Mouse (Mus musculus) lung, embryonic 15.5 days (tissue): Measurements from ENCODE around the gene Rptor. TPM values are rescaled to one million over a fixed set of nuclear protein-coding genes. Genes with fewer than 3 reads are reported as not detected.

Experiments
- ATAC-seq: fragments of 200-750 bp; cut with Nextera tagmentation; 2 replicates; pipeline ENCODE4 v1.8.0; 2017; ENCODE audit warnings: moderate number of reproducible peaks, borderline replicate concordance; ENCODE audit not compliant: low FRiP score, low TSS enrichment; ENCODE audit errors: extremely low read depth
- H3K27ac ChIP-seq: fragments of 300-500 bp; sonication (generic); 2 replicates; pipeline ENCODE4 v1.5.1; 2015; ENCODE audit warnings: moderate library complexity, mild to moderate bottlenecking, inconsistent platforms
- H3K27me3 ChIP-seq: fragments of 300-500 bp; sonication (generic); 2 replicates; pipeline ENCODE4 v1.6.1; 2015; ENCODE audit warnings: inconsistent platforms
- H3K36me3 ChIP-seq: fragments of 300-500 bp; sonication (generic); 2 replicates; pipeline ENCODE4 v1.6.1; 2015; ENCODE audit warnings: inconsistent platforms
- H3K4me1 ChIP-seq: fragments of 300-500 bp; sonication (generic); 2 replicates; pipeline ENCODE4 v1.6.1; 2015; ENCODE audit warnings: inconsistent platforms
- H3K4me2 ChIP-seq: fragments of 300-500 bp; sonication (generic); 2 replicates; pipeline ENCODE4 v1.6.1; 2015; ENCODE audit warnings: inconsistent platforms, mild to moderate bottlenecking, moderate library complexity
- H3K4me3 ChIP-seq: fragments of 300-500 bp; sonication (generic); 2 replicates; pipeline ENCODE4 v1.5.1; 2015; ENCODE audit warnings: mild to moderate bottlenecking, inconsistent platforms
- H3K9ac ChIP-seq: fragments of 300-500 bp; sonication (generic); 2 replicates; pipeline ENCODE4 v1.6.1; 2015; ENCODE audit warnings: inconsistent platforms
- H3K9me3 ChIP-seq: fragments of 300-500 bp; sonication (generic); 2 replicates; pipeline ENCODE4 v1.6.1; 2016; ENCODE audit warnings: inconsistent platforms
- WGBS: fragments of 180-500 bp; shearing (Covaris S2); methylation state at CpG from one replicate; pipeline ENCODE4 v1.1.7; 2015; 5-methylcytosine and 5-hydroxymethylcytosine counted together
- polyA plus RNA-seq: library from polyadenylated mRNA; unstranded; fragments of >200 nt; fragmentation: Nextera tagmentation; extraction: Ambion mirVana; gene quantifications from 2 replicates; pipeline ENCODE4 v1.2.1, GENCODE M21; 2015

The Rptor gene
- polyA plus RNA-seq, 1 experiment from 2014 or later = 9.7 TPM

- 89% methylated on average over 3 of the region's 3 CpGs for WGBS
- Histone ChIP-seq H3K9ac (no peak overlapping the region), H3K9me3 (no peaks in the 10 kb centered on the region), H3K4me1 (no peaks in the 10 kb centered on the region), H3K36me3 (peaks cover 20% of the 10 kb centered on the region), H3K4me3 (no peak overlapping the region), H3K27ac (no peak overlapping the region), H3K4me2 (no peak overlapping the region), H3K27me3 (no peaks in the 10 kb centered on the region)
- no peak for ATAC-seq
These were observed 287.3 kb downstream of the Rptor start for GRCm38 (mm10) chr11:119889966-119890365.

GRCm38 (mm10) chr11:119891601-119892215, 289.0 kb downstream of the Rptor start:
- no peak overlapping the region for H3K4me2 ChIP-seq
- no peak overlapping the region for H3K9ac ChIP-seq
- ATAC-seq = no peak
- H3K4me1 ChIP-seq = no peaks in the 10 kb centered on the region
- no peaks in the 10 kb centered on the region for H3K27me3 ChIP-seq
- H3K36me3 ChIP-seq = peaks cover 23% of the 10 kb centered on the region
- no peak overlapping the region for H3K4me3 ChIP-seq
- H3K27ac ChIP-seq = no peak overlapping the region
- no peaks in the 10 kb centered on the region for H3K9me3 ChIP-seq
- WGBS = 85% methylated on average over 7 of the region's 7 CpGs

DNA sequence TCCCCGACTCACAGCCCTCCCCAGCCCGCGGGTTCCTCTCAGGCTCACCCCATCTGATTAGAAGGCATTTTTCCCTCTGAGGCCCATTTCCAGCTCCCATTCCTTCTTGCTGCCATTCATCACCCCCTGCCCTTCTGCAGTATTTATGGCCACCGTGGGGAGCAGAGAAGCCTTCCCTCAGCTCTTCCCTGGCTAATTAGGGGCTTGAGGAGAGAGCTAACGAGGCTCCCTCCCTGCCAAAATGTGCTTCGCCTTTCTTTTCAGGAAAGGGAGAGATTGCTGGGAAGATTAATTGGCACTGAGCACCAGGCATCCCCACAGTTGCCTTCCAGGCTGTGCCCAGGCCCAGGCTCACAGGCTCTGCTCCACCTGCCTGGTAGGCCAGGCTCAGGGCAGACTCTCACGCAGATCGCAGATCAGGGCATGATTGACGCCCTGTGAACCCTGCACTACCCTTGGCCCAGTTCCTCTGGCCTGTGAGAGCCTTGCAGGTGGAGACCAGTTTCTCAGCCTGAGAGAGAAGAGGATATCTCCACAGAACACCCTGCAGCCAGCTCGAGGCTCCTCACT, 291.0 kb downstream of the Rptor start:
- H3K4me3 ChIP-seq = no peak overlapping the region
- H3K9ac ChIP-seq = no peak overlapping the region
- no peaks in the 10 kb centered on the region for H3K27me3 ChIP-seq
- no peak for ATAC-seq
- WGBS = 82% methylated on average over 10 of the region's 10 CpGs
- H3K4me2 ChIP-seq = no peak overlapping the region
- no peaks in the 10 kb centered on the region for H3K4me1 ChIP-seq
- no peak overlapping the region for H3K27ac ChIP-seq
- H3K9me3 ChIP-seq = no peaks in the 10 kb centered on the region
- peaks cover 32% of the 10 kb centered on the region for H3K36me3 ChIP-seq

DNA sequence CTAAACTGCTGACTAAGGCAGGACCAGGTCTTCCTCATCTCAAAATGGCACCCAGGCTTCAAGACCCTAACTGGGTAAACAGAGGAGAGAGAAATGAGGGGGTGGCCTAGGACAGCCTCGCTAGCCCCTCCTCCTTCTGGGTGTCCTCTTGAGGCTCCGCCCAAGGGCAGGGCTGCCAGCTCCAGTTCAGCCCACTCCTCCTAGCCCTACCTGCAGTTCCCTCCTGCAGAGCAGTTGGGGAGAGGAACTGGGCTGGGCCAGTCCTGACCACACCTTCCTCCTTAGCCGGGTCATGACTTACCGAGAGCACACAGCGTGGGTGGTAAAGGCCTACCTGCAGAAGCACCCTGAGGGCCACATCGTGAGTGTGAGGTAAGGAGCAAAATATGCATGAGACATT, 291.9 kb downstream of the Rptor start:
- Histone ChIP-seq H3K27me3 (no peaks in the 10 kb centered on the region), H3K36me3 (peaks cover 34% of the 10 kb centered on the region), H3K4me1 (no peaks in the 10 kb centered on the region), H3K27ac (no peak overlapping the region), H3K4me2 (no peak overlapping the region), H3K9ac (no peak overlapping the region), H3K9me3 (no peaks in the 10 kb centered on the region), H3K4me3 (no peak overlapping the region)
- 0 out of 2 replicates have a peak, but pooled peaks have one; percentile 50 for ATAC-seq
- WGBS = 46% methylated on average over 6 of the region's 6 CpGs

DNA sequence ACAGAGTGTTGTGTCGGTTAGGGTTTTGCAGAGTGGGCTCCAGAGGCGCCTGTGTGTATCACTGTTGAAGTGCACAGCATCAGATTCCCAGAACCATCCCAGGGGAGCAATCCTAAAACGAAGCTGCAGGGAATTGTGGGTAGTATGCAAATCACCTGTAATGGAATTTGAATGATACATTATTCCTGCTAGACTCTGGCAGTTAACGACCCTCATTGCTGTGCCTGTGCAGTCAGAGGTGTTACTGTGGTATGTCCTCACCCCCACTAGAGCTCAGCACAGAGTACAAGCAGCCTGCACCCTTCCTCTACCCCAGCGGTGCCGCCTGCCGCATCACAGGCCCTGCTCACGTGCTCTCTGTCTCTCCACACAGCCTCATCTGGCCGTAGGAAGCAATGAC, 294.3 kb downstream of the Rptor start:
- Histone ChIP-seq H3K27me3 (no peaks in the 10 kb centered on the region), H3K4me1 (no peaks in the 10 kb centered on the region), H3K27ac (no peak overlapping the region), H3K9ac (no peak overlapping the region), H3K36me3 (peaks cover 30% of the 10 kb centered on the region), H3K9me3 (no peaks in the 10 kb centered on the region), H3K4me2 (no peak overlapping the region), H3K4me3 (no peak overlapping the region)
- 88% methylated on average over 9 of the region's 9 CpGs for WGBS
- no peak for ATAC-seq

DNA sequence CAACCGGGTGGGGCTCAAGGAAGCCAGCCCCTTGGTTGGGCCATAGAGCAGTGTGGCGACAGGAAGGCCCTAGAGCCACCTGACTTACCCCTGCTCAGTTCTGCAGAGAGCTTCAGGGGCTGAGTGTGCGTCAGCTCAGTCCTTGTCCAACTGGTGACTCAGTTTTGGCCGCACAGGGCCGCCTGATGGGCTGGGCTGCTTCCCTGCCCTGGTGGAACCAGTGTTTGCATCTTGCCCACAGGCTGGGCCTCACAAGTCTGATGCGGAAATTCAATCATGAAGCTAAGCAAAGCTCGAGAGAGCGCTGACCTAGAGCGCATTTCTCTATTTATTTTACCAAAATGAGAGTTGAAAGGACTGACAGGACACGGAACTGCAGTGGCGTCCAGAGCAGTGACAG, 296.3 kb downstream of the Rptor start:
- H3K27ac ChIP-seq = no peak overlapping the region
- no peak for ATAC-seq
- H3K4me1 ChIP-seq = no peaks in the 10 kb centered on the region
- 78% methylated on average over 11 of the region's 11 CpGs for WGBS
- H3K27me3 ChIP-seq = no peaks in the 10 kb centered on the region
- peaks cover 30% of the 10 kb centered on the region for H3K36me3 ChIP-seq
- no peak overlapping the region for H3K4me3 ChIP-seq
- H3K4me2 ChIP-seq = no peak overlapping the region
- no peaks in the 10 kb centered on the region for H3K9me3 ChIP-seq
- no peak overlapping the region for H3K9ac ChIP-seq

- WGBS = 56% methylated on average over 4 of the region's 4 CpGs
- no peak for ATAC-seq
These were observed 298.5 kb downstream of the Rptor start for GRCm38 (mm10) chr11:119901174-119901573.

DNA sequence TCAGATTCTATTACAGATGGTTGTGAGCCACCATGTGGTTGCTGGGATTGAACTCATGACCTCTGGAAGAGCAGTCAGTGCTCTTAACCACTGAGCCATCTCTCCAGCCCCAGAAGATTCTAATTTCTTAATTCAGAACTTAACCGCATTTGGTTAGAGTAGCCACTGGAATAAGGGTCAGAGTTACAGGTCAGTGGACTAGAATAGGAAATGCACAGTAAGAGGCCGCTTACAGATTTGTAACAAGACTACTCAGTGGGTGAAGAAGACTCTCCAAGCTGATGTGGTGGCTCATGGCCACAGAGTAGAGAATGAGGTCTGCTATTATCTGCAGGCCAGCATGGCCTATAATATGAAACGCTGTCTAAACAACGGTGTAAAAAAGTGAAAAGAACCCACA, 300.2 kb downstream of the Rptor start:
- no peak for ATAC-seq
- no peak overlapping the region for H3K27ac ChIP-seq
- H3K9ac ChIP-seq = no peak overlapping the region
- H3K9me3 ChIP-seq = no peaks in the 10 kb centered on the region
- peaks cover 11% of the 10 kb centered on the region for H3K36me3 ChIP-seq
- no peaks in the 10 kb centered on the region for H3K27me3 ChIP-seq
- H3K4me1 ChIP-seq = peaks cover 4% of the 10 kb centered on the region; the same call in 1 of the 2 replicates
- H3K4me3 ChIP-seq = no peak overlapping the region
- 85% methylated on average over 4 of the region's 4 CpGs for WGBS
- H3K4me2 ChIP-seq = no peak overlapping the region

More at GRCm38 (mm10) chr11:119901174-119901573, 298.5 kb downstream of the Rptor start:
- Histone ChIP-seq H3K4me2 (no peak overlapping the region), H3K4me3 (no peak overlapping the region), H3K27me3 (no peaks in the 10 kb centered on the region), H3K27ac (no peak overlapping the region), H3K9ac (no peak overlapping the region), H3K36me3 (peaks cover 20% of the 10 kb centered on the region), H3K9me3 (no peaks in the 10 kb centered on the region), H3K4me1 (peaks cover 4% of the 10 kb centered on the region; the same call in 1 of the 2 replicates)

DNA sequence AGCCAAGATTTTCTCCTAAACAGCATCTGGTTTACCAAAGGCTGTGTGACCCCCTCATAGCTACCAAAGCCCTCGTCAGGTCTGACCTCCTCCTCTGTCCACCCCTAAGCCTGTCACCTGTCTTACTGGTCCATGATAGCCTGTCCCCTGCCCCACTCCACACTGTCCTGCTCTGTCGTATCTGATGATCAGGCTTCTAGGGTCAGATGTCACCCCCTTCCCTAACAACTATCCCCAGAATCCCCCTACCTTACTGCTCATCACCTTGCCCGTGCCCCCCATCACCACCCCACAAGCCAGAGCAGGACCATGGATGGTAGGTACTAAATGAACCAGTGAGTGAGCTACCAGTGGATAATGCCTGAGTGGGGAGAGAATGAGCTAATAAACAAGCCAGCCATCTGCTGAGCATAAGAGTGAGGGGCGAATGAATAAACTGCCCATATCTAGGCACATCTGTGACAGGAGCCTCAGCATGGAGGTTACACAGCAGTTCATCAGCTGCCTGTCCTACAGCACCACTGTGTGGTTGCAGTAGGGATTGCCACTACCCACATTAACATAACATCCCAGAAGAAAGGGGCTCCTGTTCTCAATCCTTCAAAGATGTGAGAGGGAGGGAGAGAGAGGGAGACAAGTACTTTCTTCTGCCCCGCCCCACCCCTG, 302.0 kb downstream of the Rptor start:
- Histone ChIP-seq H3K4me3 (no peak overlapping the region), H3K4me1 (peaks cover 7% of the 10 kb centered on the region; the same call in 1 of the 2 replicates), H3K27me3 (no peaks in the 10 kb centered on the region), H3K27ac (no peak overlapping the region), H3K9ac (no peak overlapping the region), H3K4me2 (no peak overlapping the region), H3K36me3 (no peaks in the 10 kb centered on the region), H3K9me3 (no peaks in the 10 kb centered on the region)
- peak; percentile 24; the same call in 1 of the 2 replicates for ATAC-seq
- WGBS = 30% methylated on average over 5 of the region's 5 CpGs

DNA sequence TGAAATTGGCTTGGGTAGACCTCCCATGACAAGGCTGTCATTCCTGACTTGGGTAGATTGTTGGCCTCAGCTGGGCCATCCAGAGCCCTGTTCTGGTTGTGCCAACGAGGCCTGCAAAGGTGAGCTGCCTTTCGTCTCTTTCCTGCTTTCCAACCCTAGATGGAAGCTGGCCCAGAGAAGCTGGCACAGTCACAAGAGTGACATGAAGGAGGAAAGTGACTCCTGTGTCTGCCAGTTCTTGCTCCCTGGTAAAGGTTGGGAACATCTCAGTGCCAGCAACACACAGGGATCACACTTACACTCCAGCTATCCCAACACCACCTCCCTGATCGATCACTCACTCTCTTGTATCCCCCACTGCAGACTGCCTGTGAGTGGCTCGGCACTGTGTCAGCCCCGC, 303.1 kb downstream of the Rptor start:
- 73% methylated on average over 5 of the region's 5 CpGs for WGBS
- Histone ChIP-seq H3K4me1 (peaks cover 9% of the 10 kb centered on the region; the same call in 1 of the 2 replicates), H3K4me3 (no peak overlapping the region), H3K27ac (no peak overlapping the region), H3K27me3 (no peaks in the 10 kb centered on the region), H3K36me3 (no peaks in the 10 kb centered on the region), H3K4me2 (no peak overlapping the region), H3K9me3 (no peaks in the 10 kb centered on the region), H3K9ac (no peak overlapping the region)
- no peak for ATAC-seq

DNA sequence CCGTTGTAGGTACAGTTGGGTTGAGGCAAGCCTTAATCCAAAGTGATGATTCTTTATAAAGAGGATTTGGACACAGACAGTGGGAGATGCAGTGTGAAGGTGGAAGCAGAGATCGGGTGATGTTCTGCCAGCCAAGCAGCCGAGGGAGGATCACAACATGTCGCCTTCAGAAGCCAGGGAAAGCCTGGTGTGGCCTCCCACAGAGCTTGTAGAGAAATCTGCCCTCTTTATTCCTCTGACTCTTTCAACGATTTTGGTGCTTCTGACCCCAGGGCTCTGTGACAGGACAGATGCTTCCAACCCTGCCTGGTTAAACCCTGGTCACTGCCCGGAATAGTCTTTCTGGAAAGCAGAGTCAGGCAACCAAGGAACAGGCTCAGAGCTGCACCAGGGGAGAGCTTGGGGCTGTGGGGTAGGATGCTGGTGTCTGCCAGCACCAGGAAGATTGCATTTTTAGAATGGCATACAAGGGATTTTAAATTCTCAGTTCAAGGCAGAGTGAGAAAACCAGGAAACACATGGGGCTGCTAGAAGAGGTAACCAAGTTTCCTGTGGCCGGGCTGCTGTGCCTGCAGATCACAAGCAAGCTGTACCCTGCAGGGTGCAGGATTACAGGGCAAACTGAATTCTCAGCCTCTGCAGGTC, 304.4 kb downstream of the Rptor start:
- no peak for ATAC-seq
- 40% methylated on average over 7 of the region's 7 CpGs for WGBS
- H3K9me3 ChIP-seq = no peaks in the 10 kb centered on the region

GRCm38 (mm10) chr11:119907711-119908110, 305.0 kb downstream of the Rptor start:
- Histone ChIP-seq H3K36me3 (no peaks in the 10 kb centered on the region), H3K4me3 (no peak overlapping the region), H3K4me2 (no peak overlapping the region), H3K4me1 (peaks cover 13% of the 10 kb centered on the region), H3K27ac (no peak overlapping the region), H3K9ac (no peak overlapping the region), H3K27me3 (no peaks in the 10 kb centered on the region), H3K9me3 (no peaks in the 10 kb centered on the region)
- whole genome bisulfite sequencing = 39% methylated on average over 7 of the region's 7 CpGs
- ATAC-seq = no peak

More for the DNA sequence above, 304.4 kb downstream of the Rptor start:
- Histone ChIP-seq H3K27ac (no peak overlapping the region), H3K9ac (no peak overlapping the region), H3K4me1 (peaks cover 9% of the 10 kb centered on the region; the same call in 1 of the 2 replicates), H3K36me3 (no peaks in the 10 kb centered on the region), H3K4me3 (no peak overlapping the region), H3K27me3 (no peaks in the 10 kb centered on the region), H3K4me2 (no peak overlapping the region)
